Comparison of ENCODE assay signal across 24 mouse cellular contexts in the genomic region with DNA sequence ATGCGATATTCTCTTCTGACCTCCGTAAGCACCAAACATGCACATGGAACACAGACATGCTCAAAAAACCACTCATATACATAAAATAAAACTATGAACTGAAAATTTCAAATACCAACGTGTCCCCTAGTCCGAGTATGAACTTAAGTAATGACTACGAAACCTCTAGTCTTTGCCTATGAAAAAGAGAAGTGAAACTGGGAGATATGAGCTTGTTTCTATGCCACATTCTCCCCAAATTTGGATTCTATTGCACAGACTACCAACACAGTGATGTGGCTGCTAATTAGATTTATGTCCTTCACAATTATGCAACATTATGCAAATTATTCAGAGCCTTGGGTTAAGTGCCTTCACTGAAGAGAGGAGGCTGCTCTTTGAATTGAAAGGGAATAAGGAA. TPM values are rescaled to one million over a fixed set of nuclear protein-coding genes. Genes with fewer than 3 reads are reported as not detected.
DNase-seq lines count a peak whose midpoint lies in the region; ATAC-seq lines count a peak whose summit lies in the region.
"Had no signal": no experiment of that assay in that cellular context is flagged by ENCODE, and none has a peak within 500 bp of the region (broad histone marks: within the 10 kb centered on the region; RNA-seq: fewer than 3 reads in every experiment).

No protein-coding gene starts in this region.

- no peak overlapping the region for H3K4me2 ChIP-seq in hindbrain, embryonic 11.5 days (replicated peaks; ENCODE audit: low read depth, low read length)
- H3K4me2 ChIP-seq: embryonic facial prominence, embryonic 12.5 days; embryonic facial prominence, embryonic 15.5 days; forebrain, embryonic 12.5 days; heart, embryonic 11.5 days; hindbrain, embryonic 13.5 days; intestine, embryonic 15.5 days had no signal

- WGBS in hindbrain, embryonic 11.5 days, result 97% methylated on average over 5 of the region's 5 CpGs

- H3K4me1 ChIP-seq in hindbrain, embryonic 11.5 days (replicated peaks; ENCODE audit: control insufficient read depth, insufficient read depth, low read length), result no peaks in the 10 kb centered on the region
- H3K4me1 ChIP-seq: embryonic facial prominence, embryonic 12.5 days; embryonic facial prominence, embryonic 15.5 days; forebrain, embryonic 12.5 days; hindbrain, embryonic 13.5 days; intestine, embryonic 15.5 days had no signal

- no peaks in the 10 kb centered on the region for H3K27me3 ChIP-seq in hindbrain, embryonic 11.5 days (ENCODE audit: control insufficient read depth, insufficient read depth, low read length)
- H3K27me3 ChIP-seq: embryonic facial prominence, embryonic 12.5 days; embryonic facial prominence, embryonic 15.5 days; forebrain, embryonic 12.5 days; hindbrain, embryonic 13.5 days; intestine, embryonic 15.5 days had no signal

- peaks cover 17% of the 10 kb centered on the region; the same call in 1 of the 2 replicates for H3K36me3 ChIP-seq in hindbrain, embryonic 11.5 days (ENCODE audit: control insufficient read depth, insufficient read depth, low read length)

- no peaks in the 10 kb centered on the region for H3K9me3 ChIP-seq in hindbrain, embryonic 11.5 days (ENCODE audit: control insufficient read depth, low read length)
- H3K9me3 ChIP-seq: embryonic facial prominence, embryonic 12.5 days; embryonic facial prominence, embryonic 15.5 days; forebrain, embryonic 12.5 days; hindbrain, embryonic 13.5 days; intestine, embryonic 15.5 days had no signal

- H3K9ac ChIP-seq in hindbrain, embryonic 11.5 days (ENCODE audit: low read depth, low read length), result no peak overlapping the region
- H3K9ac ChIP-seq: embryonic facial prominence, embryonic 12.5 days; embryonic facial prominence, embryonic 15.5 days; forebrain, embryonic 12.5 days; hindbrain, embryonic 13.5 days; intestine, embryonic 15.5 days had no signal

- H3K4me3 ChIP-seq in hindbrain, embryonic 11.5 days (ENCODE audit: low read depth, low read length), result no peak overlapping the region
- H3K4me3 ChIP-seq: embryonic facial prominence, embryonic 12.5 days; embryonic facial prominence, embryonic 15.5 days; forebrain, embryonic 12.5 days; hindbrain, embryonic 13.5 days; intestine, embryonic 15.5 days had no signal

- H3K27ac ChIP-seq in hindbrain, embryonic 11.5 days (ENCODE audit: low read depth, low read length), result no peak overlapping the region
- H3K27ac ChIP-seq: embryonic facial prominence, embryonic 12.5 days; embryonic facial prominence, embryonic 15.5 days; forebrain, embryonic 12.5 days; hindbrain, embryonic 13.5 days; intestine, embryonic 15.5 days had no signal

- peak; percentile 98 for ATAC-seq in granulocyte monocyte progenitor cell, adult 5-6 weeks (replicated peaks; ENCODE audit: poor library complexity, severe bottlenecking)
- peak; percentile 80 for ATAC-seq in monocyte, adult 5-6 weeks (replicated peaks; ENCODE audit: insufficient number of reproducible peaks, low FRiP score, low TSS enrichment, poor library complexity, severe bottlenecking)
- no peak for ATAC-seq in hindbrain, embryonic 11.5 days (ENCODE audit: low FRiP score)
- ATAC-seq: forebrain, embryonic 16.5 days; hindbrain, embryonic 16.5 days; intestine, embryonic 15.5 days had no signal

- DNase-seq in A20 (ENCODE audit: low read depth, low spot score) (peak; percentile 63), liver (no peak)
- DNase-seq in B cell, adult 2 months, result peak; percentile 2 to 9
- DNase-seq in hindbrain, embryonic 11.5 days (ENCODE audit: low spot score), result no peak
- no peak for DNase-seq in heart, adult 11 months
- DNase-seq in adrenal gland, postnatal 14 days, result no peak
- DNase-seq: adrenal gland, adult 2 months; adrenal gland, postnatal 25 days; cerebellum, adult 11-12 months; cerebellum, adult 8-10 months; cerebellum, postnatal 10 days; gastrocnemius, postnatal 25 days had no signal

RNA-seq across cellular contexts. Expression of gene Shisa4, which starts 24.4 kb away (rescaled TPM):
- not detected in 2 replicates for total RNA-seq in granulocyte monocyte progenitor cell, adult 5-6 weeks (2014; fragmentation: Nextera tagmentation)
- not detected in 2 replicates for total RNA-seq in granulocyte monocyte progenitor cell, adult 5-6 weeks (2017)
- not detected in 3 replicates for total RNA-seq in monocyte, adult 5-6 weeks (2017)
- 40.1 and 44.5 TPM in 2 replicates for polyA plus RNA-seq in hindbrain, embryonic 11.5 days (2014; fragmentation: Nextera tagmentation; extraction: Ambion mirVana)
- 8.7 and 10.6 TPM in 2 replicates for total RNA-seq in adrenal gland, postnatal 14 days (2021)
- total RNA-seq: hematopoietic stem cell, adult 5-6 weeks; MEL had no signal

RNA-seq across cellular contexts. Expression of gene Ipo9, which starts 30.8 kb away (rescaled TPM):
- total RNA-seq in granulocyte monocyte progenitor cell, adult 5-6 weeks (2014; fragmentation: Nextera tagmentation), result 64.4 and 81.0 TPM in 2 replicates
- 33.9 and 36.7 TPM in 2 replicates for total RNA-seq in granulocyte monocyte progenitor cell, adult 5-6 weeks (2017)
- 21.4 to 32.9 TPM (median 21.8 TPM) in 3 replicates for total RNA-seq in monocyte, adult 5-6 weeks (2017)
- 176 and 217 TPM in 2 replicates for polyA plus RNA-seq in hindbrain, embryonic 11.5 days (2014; fragmentation: Nextera tagmentation; extraction: Ambion mirVana)
- 72.6 and 73.7 TPM in 2 replicates for total RNA-seq in adrenal gland, postnatal 14 days (2021)

Comparison
In these comparisons a context has a peak if more than half of its experiments do, and no peak if none do; other contexts are left out.
1. DNase-seq: peak in A20 (single experiment) and B cell, adult 2 months (2 of 2); none in liver (single experiment), hindbrain, embryonic 11.5 days (single experiment), heart, adult 11 months (single experiment) and adrenal gland, postnatal 14 days (single experiment).